Mouse (Mus musculus) 416B (cell line): ENCODE measurements around the gene Rhd.

ENCODE experiments used
- DNase-seq: peaks from one replicate; pipeline ENCODE4 v3.0.0; 2011; ENCODE audit warnings: low read depth

Rhd gene

DNA sequence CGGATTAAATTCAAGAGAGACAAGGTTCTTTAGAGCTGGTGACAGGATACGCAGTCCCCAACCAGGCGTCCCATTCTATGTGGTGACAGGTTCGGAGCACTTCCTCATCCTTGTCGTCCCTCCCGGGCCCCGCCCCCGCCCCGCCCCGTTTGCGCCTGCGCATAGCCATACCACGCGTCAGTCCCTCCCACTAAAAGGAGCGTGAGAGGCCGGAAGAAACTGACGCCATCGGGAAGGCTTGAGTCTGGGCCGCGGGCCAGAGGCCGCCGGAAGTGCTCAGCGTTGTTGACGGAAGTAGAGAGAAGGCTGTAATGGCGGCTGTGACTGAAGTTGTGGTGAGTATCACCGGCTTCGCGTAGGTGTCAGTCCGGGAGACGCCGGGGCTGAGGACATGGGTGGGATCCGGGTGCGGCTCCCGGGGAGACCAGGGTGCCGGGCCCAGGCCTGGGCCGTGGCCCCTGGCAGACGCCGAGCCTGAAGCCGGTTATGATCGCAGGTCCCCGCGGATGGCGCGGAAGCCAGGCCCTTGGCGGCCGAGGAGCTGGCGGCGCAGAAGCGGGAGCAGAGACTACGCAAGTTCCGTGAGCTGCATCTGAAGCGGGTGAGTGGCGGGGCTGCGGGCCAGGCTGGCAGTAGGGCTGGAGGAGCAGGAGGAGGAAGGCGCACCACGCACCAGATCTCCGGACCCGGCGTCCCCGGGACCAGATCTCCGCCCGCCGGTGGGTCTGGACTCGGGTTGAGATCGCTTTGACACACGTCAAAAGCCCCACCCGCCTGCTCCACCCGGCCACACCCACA is 66.5 kb downstream of the Rhd start, which contains the start of gene Syf2:
TSS of gene Syf2 (plus strand) at position 215 of the 798 bp plus-strand sequence.
- peak; percentile 99 for DNase-seq

DNA sequence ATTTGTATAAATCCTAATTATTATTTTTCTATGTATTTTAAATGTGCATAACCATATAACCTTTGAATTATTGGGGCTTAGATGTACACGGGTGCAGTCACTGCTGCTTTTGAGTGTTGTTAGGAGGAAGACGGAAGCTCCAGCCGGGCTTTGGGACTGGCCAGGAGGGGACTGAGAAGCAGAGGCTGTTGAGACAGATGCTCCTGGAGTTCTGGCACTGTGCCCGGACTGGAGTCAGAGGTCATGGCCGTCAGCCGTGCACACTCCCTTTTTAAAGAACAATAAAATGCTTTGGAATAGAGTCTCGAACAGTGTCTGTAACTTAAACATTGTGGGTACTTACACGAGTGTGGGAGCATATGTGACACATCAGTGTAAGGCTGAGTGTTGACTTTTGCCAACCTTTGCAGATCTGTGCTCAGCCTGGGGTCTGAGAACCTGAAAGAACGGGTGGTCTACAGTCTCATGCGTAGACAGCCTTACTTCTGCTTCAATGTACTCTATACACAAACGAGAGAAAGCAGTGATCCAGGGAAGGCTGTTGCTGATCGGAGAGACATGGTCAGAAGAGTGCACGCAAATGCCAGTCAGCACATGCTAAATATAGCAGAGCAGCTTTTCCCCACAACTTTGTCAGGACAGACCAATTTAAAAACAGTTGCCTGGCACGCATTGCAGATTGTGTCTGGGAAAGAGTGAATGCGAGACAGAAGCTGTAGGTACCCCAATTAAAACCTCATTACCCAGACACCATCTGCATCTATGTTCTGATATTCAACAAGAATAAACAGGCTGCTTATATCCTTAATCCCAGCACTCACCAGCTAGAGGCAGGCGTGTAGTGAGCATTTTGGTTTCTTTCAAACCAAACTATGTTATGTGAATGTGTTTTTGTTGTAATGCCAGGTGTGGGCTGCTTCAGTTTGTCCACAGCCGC is 73.2 kb downstream of the Rhd start:
- no peak for DNase-seq

DNA sequence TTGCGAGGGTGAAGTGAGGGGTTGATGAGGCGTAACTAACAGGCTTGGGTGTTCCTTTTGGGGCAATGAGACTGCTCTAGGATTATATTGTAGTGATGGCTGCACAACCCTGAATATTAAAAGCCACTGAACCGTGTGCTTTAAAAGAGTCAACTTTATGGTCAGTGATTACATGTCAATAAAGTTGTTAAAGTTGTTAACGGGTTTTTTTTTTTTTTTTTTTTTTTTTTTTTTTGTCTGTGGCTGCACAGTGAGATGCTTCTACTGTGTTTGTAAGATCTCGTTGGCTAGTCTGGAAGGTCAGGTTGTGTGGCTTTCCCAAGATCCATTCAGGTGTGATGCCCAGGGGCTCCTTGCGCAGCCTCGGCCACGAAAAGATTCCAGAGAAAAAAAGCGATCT is 75.6 kb downstream of the Rhd start:
- no peak for DNase-seq

DNA sequence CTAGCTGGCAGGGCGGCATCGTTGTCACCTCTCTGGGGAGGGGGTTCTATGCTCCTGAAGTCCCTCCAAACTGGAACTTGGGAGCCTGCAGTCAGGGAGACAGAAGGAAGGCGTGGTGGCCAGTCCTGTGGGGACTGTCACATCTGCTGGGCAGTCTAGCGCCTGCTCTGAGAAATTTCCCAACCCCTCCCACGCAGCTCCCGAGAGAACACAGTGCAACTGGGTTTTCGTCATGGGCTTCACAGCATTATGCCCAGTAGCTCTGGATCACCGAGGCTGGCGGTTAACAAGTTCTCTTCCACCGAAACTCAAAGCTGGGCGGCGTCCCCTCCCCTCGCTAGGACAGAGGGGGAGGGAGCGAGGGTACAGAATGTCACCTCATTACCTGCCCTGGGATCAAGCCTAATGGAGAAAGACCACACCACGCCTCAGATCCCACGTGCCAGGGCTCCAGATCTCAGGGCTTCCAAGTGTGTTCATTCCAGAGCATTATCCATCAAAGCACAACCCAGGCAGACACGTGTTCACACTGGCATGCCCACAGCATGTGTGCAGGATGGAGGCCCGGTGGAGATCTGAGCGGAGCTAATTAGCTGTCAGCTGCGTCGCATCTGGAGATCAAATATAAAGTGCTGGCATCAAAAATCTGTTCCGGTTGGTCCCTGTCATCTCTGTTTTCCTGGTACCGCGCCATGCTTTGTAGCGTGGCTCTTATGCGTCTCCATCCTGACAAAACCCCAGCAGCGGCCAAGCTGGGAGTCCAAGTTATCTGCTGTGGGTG is 79.6 kb downstream of the Rhd start:
- DNase-seq: no peak
